Mouse (Mus musculus) forebrain, embryonic 15.5 days (tissue): ENCODE data around the gene Gm20917. TPM values are rescaled to one million over a fixed set of nuclear protein-coding genes. Genes with fewer than 3 reads are reported as not detected.
"Not testable (repeated sequence)": the region's sequence is repeated elsewhere in the genome, so short reads cannot be mapped to it uniquely, and the experiment has no call there.

ENCODE experiments used
- ATAC-seq: fragments of 200-750 bp; cut with Nextera tagmentation; replicated peaks from 2 replicates; pipeline ENCODE4 v1.8.0; 2017; ENCODE audit warnings: mild to moderate bottlenecking, moderate TSS enrichment, moderate library complexity
- H3K27ac ChIP-seq: fragments of 300-500 bp; sonication (generic); replicated peaks from 2 replicates; pipeline ENCODE4 v1.5.1; 2015; ENCODE audit warnings: mild to moderate bottlenecking, inconsistent platforms
- H3K27me3 ChIP-seq: fragments of 300-500 bp; sonication (generic); 2 replicates; pipeline ENCODE4 v1.6.1; 2015; ENCODE audit warnings: inconsistent platforms
- H3K36me3 ChIP-seq: fragments of 300-500 bp; sonication (generic); 2 replicates; pipeline ENCODE4 v1.6.1; 2015; ENCODE audit warnings: mild to moderate bottlenecking, inconsistent platforms
- H3K4me1 ChIP-seq: fragments of 300-500 bp; sonication (generic); 2 replicates; pipeline ENCODE4 v1.6.1; 2015; ENCODE audit warnings: inconsistent platforms
- H3K4me2 ChIP-seq: fragments of 300-500 bp; sonication (generic); replicated peaks from 2 replicates; pipeline ENCODE4 v1.6.1; 2015; ENCODE audit warnings: mild to moderate bottlenecking, inconsistent platforms
- H3K4me3 ChIP-seq: fragments of 300-500 bp; sonication (generic); 2 replicates; pipeline ENCODE4 v1.5.1; 2015; ENCODE audit warnings: mild to moderate bottlenecking, inconsistent platforms
- H3K9ac ChIP-seq: fragments of 300-500 bp; sonication (generic); replicated peaks from 2 replicates; pipeline ENCODE4 v1.6.1; 2015; ENCODE audit warnings: mild to moderate bottlenecking, inconsistent platforms
- H3K9me3 ChIP-seq: fragments of 300-500 bp; sonication (generic); 2 replicates; pipeline ENCODE4 v1.6.1; 2016; ENCODE audit warnings: inconsistent platforms
- WGBS: fragments of 180-500 bp; shearing (Covaris S2); methylation state at CpG from one replicate; pipeline ENCODE4 v1.1.7; 2015; ENCODE audit warnings: mixed read lengths; 5-methylcytosine and 5-hydroxymethylcytosine counted together
- polyA plus RNA-seq: library from polyadenylated mRNA; unstranded; fragments of >200 nt; fragmentation: Nextera tagmentation; extraction: Ambion mirVana; gene quantifications from 2 replicates; pipeline ENCODE4 v1.2.1, GENCODE M21; 2015

Gene Gm20917
- not detected in 2 replicates for polyA plus RNA-seq

GRCm38 (mm10) chrY:79151022-79151421, at the start of gene Gm20917:
Gm20917 (minus strand) TSS chrY:79151122.
- ATAC-seq, H3K27ac ChIP-seq: not testable (repeated sequence)

More at GRCm38 (mm10) chrY:79151022-79151421, at the start of gene Gm20917:
- not testable (repeated sequence) for H3K9ac ChIP-seq, H3K27me3 ChIP-seq, H3K4me1 ChIP-seq, H3K9me3 ChIP-seq, H3K4me3 ChIP-seq, H3K36me3 ChIP-seq, H3K4me2 ChIP-seq
- no CpG with 5 or more reads among the region's 4 CpGs for WGBS

Other genes starting within 250 kb of the Gm20917 start
- not detected in 2 replicates for gene Gm20916, start 168.4 kb upstream of the Gm20917 start, polyA plus RNA-seq